Mouse (Mus musculus) splenic B cell, adult 2 months (primary cell): ENCODE measurements around the gene Fam81b.
"Not testable (repeated sequence)": the region's sequence is repeated elsewhere in the genome, so short reads cannot be mapped to it uniquely, and the experiment has no call there.

Experiments
- DNase-seq: peaks from one replicate; pipeline ENCODE4 v3.0.0-alpha.2; 2011; ENCODE audit warnings: low read depth, low spot score
- H3K27me3 ChIP-seq: 2 replicates; pipeline ENCODE4 v1.6.1; 2012; ENCODE audit warnings: mild to moderate bottlenecking, low read length, moderate library complexity, mixed read lengths; ENCODE audit not compliant: control insufficient read depth, poor library complexity, insufficient read depth, severe bottlenecking
- H3K36me3 ChIP-seq: 2 replicates; pipeline ENCODE4 v1.6.1; 2012; ENCODE audit warnings: mild to moderate bottlenecking, low read length, moderate library complexity, mixed read lengths; ENCODE audit not compliant: control insufficient read depth, poor library complexity, insufficient read depth, severe bottlenecking

Fam81b gene

DNA sequence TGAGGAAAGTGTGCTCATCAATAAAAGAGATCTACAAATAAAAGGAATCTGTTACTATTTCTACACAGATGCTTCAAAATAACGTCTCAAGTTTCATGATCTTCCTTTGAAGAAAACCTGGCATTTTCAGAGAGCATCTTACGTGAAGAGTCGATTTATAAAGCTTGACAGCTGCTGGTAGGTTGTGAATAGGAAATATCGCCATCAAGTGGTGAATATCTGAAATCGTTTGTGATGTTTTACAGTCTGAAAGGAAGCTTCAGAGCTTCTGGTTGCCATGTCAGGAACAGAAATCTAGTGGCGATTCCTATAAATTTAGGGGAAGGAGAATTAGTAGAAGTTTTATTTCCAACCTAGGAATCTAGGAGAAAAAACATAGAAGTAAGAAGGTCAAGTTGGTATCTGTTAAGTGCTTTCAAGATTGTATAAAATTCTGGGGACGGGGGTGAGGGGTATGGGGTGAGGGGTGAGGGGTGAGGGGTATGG is at the start of gene Fam81b:
TSS of gene Fam81b (minus strand) at position 436 of the 486 bp plus-strand sequence.
- DNase-seq = peak; percentile 22
- Histone ChIP-seq H3K27me3 (no peaks in the 10 kb centered on the region), H3K36me3 (no peaks in the 10 kb centered on the region; the same call in 1 of the 2 replicates)

DNA sequence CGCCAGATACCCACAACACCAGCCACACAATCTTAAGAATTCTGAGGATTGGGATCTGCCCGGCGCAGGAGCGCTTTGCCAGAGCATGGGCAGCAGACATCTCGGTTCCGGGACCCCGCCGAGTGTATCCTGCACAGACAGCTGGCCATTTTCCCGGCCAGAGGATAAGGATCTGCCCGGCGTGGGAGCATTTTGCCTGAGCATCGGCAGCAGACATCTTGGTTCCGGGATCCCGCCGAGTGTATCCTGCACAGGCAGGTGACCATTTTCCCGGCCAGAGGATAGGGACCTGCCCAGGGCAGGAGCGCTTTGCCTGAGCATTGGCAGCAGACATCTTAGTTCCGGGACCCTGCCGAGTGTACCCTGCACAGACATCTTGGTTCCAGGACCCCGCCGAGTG is 41.1 kb upstream of the Fam81b start:
- H3K36me3 ChIP-seq, H3K27me3 ChIP-seq, DNase-seq: not testable (repeated sequence)

DNA sequence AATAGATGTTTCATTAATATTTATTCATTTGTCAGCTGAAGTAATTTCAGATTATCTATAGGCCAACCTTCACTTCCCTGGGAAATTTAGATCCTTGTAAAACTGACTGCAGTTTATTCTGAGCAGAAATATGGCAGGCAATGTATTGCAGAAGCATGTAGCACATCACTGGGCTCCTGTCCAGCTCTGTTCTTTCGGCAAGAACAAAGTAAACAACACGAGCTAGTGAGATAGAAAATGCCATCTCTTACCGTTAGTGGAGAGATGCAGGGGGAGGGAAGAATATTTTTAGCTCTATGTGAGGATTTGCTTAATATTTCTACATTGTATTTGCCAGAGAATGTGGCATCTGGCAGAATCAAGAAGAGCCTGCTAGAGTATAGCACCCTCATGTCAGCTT is 13.8 kb upstream of the Fam81b start:
- Histone ChIP-seq H3K36me3 (no peaks in the 10 kb centered on the region), H3K27me3 (no peaks in the 10 kb centered on the region)
- no peak for DNase-seq

DNA sequence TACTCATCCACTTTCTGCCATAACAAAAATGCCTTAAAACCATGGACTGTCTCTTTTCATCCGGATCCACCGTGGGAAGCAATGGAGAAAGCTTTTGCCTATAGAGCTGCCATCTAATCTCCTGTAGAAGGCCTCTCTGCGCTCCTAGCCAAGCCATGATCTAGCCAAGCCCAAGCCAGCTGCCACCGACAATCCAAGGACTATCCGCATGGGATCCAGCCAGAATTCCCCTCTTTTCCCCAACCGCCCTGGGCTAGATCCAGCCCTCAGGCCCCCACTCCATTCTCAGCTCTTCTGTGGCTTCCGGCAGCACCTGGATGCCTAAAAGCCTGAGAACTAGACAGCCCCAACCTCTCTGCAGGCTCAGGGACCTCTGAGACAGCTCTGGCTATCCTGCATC is 6.7 kb upstream of the Fam81b start:
- no peaks in the 10 kb centered on the region for H3K27me3 ChIP-seq
- DNase-seq = no peak
- no peaks in the 10 kb centered on the region for H3K36me3 ChIP-seq

DNA sequence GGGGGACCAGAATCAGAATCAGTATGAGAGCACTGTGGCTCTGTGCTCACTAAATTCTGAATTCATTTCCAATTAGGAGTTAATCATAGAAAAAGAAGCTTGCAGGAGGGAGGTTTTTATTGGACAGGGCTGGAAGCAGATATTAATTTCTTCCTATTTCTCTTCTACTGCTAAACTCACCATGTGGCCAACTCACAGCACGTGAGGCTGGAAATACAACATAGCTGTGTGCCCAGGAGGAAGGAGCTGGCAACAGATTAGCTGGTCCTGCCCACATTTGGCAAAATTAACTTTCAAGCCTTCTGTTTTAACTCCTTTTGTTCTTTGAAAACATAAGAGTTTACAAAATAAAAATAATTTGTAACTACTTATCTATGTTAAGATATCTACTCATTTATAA is 3.9 kb upstream of the Fam81b start:
- H3K27me3 ChIP-seq = no peaks in the 10 kb centered on the region
- no peak for DNase-seq
- H3K36me3 ChIP-seq = no peaks in the 10 kb centered on the region; the same call in 1 of the 2 replicates

DNA sequence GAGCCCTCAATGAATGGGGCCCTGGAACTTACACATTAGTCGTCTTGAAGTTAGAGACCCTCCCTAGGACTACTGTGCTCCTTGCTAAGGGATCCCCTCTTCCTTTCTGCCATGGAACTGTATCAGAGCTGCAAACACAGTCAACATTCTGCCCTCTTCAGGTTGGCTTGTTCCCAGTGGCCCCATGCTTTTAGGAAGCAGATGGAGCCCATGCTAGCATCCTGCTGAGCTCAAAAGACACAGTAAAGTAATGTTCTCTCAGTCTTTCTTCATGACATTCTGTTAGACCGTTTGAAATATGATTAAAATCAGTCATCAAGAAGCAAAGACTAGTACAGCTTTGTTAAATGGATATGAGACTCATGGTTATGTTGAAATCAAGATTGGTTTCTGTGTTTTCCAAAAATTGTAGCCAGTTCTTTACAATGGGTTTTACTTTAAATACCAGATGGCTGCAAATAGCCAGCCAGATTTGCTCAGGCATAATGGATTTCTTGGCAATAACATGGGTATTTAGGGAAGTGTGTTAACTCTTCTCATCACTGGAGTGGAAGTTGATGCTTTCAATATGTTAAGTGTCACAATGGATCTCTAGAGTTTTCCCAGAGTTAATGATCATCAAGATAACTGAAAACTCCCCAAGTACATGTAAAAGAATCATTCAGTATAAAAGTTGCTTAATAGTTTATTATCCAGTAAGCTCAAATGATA is 938 bp upstream of the Fam81b start:
- DNase-seq = no peak
- Histone ChIP-seq H3K36me3 (no peaks in the 10 kb centered on the region; the same call in 1 of the 2 replicates), H3K27me3 (no peaks in the 10 kb centered on the region)

DNA sequence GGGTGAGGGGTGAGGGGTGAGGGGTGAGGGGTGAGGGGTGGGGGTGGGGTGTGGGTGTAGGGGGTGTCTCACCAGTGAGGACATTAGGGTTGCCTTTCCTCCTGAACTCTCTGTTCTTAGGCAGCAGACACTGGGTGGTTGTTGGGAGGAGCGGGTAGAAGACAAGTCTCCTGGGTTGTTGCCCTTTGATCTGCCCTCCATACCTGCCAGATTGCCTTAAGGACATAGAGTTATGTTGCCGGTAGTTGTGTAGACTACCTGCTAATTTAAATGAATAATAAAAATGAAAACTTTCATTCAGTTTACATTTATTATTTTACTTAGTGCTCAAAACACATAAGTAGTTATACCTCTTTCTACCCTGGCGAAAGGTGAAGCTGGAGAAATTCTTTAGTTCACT is 369 bp upstream of the Fam81b start:
- no peaks in the 10 kb centered on the region for H3K27me3 ChIP-seq
- H3K36me3 ChIP-seq = no peaks in the 10 kb centered on the region; the same call in 1 of the 2 replicates
- DNase-seq = no peak

DNA sequence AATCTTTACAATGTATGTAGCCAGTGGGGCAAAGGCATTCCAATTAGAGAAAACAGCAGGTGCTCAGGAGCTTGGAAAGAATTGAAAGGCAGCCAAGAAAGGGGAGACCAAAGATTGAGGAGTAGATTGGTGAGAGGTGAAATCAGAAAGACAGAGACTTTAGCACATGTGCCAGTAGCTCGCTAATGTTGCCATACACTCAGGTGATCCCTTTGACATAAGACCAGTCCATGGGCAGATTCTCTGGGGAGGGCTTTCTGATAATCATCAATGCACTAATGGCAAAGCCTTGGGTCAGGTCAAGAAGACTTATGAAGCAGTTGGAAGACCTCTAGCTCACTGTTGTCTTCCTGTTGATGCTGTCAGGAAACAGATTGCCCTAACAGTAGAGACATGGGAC is 671 bp downstream of the Fam81b start:
- no peaks in the 10 kb centered on the region; the same call in 1 of the 2 replicates for H3K36me3 ChIP-seq
- no peaks in the 10 kb centered on the region for H3K27me3 ChIP-seq
- no peak for DNase-seq

DNA sequence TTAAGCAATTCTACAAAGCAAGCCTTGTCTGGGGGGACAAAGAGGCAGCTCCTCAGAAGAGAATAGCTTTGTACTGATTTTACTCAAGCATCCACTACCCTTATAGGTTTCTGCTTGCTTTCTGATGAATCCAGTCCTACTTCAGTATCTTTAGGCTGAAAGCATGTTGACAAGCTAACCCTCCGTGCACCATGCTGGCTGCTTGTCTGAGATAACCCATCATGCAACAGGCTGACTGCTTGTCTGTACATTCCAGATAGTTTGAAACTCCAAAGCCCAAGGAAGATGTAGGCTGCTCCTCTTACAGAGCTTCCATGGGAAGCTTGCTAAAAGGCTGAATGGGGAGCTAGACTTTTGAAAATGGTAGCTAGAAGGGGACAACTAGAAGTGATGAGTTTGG is 1.7 kb downstream of the Fam81b start:
- no peak for DNase-seq
- H3K27me3 ChIP-seq = no peaks in the 10 kb centered on the region

DNA sequence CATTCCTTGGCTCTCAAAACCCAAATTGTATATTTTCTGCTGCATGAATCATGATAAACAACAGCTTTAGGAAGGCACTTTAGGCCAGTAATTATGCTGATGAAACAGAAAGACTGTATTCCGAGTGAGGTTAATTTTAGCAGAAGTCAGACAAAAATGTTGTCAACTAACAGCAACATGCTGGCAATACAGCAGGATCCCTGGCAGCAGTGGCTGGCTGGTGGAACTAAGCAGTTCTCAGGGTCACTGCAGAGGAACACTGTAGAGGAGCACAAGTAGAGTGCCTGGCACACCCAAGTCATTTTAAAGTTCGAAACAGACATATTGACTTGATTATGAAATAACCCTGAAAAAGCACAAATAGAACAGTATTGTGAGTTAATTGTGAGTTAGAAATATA is 2.8 kb downstream of the Fam81b start:
- Histone ChIP-seq H3K27me3 (no peaks in the 10 kb centered on the region), H3K36me3 (no peaks in the 10 kb centered on the region; the same call in 1 of the 2 replicates)
- DNase-seq = no peak

More for the DNA sequence above, 1.7 kb downstream of the Fam81b start:
- no peaks in the 10 kb centered on the region; the same call in 1 of the 2 replicates for H3K36me3 ChIP-seq

DNA sequence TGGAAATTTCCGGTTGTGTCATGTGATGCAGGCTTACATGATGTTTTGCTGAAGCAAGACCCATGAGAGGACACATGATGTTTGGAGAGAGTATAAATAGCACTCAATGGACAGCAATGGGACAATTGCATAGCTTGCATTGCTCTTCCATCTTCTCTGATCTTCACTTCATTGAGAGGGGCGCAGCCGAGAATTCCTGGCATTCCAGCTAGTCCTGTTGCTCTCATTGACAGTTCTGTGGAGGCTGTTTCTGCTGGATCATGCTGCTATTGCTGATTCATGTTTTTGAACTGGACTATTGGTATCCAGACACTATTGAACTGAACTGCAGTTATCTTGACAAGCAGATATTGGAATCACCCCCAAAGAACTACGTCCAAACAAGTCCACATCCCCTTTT is 12.8 kb downstream of the Fam81b start:
- Histone ChIP-seq H3K27me3 (no peaks in the 10 kb centered on the region), H3K36me3 (no peaks in the 10 kb centered on the region)
- DNase-seq = no peak

DNA sequence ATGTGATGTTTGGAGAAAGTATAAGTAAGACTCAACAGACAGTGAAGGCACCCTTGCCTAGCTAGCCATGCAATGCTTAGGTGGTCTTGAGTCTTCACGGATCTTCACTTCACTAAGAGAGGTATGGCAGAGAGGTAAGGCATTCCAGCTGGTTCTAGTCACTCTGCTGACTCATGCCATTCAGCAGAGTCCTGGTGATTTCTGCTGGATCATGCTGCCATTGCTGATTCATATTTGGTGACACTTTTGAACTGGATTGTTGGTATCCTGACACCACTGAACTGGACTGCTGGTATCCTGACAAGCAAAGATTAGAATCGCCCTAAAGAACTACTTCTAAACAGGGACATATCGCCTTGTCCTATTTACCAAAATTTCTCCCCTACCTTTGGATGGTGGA is 20.3 kb downstream of the Fam81b start:
- Histone ChIP-seq H3K27me3 (no peaks in the 10 kb centered on the region), H3K36me3 (no peaks in the 10 kb centered on the region)
- DNase-seq = no peak

DNA sequence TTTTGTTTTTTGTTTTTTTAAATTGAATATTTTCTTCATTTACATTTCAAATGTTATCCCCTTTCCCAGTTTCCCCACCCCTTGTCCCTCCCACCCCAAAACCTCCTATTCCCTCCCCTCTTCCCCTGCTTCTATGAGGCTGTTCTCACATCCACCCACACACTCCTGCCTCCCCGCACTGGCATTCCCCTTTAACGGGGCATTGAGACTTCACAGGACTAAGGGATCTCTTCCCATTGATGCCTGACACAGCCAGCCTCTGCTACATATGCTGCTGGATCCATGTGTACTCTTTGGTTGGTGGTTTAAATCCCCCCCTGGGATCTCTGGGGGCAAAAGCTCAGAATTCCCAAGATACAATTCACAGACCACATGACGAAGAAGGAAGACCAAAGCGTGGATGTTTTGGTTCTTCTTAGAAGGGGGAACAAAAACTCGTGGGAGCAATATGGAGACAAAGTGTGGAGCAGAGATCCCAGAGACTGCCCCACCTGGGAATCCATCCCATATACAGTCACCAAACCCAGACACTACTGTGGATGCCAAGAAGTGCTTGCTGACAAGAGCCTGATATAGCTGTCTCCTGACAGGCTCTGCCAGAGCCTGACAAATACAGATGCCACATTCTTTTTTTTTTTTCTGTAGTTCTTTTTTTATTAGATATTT is 40.4 kb downstream of the Fam81b start:
- no peak for DNase-seq
- H3K27me3 ChIP-seq = no peaks in the 10 kb centered on the region
- no peaks in the 10 kb centered on the region for H3K36me3 ChIP-seq

DNA sequence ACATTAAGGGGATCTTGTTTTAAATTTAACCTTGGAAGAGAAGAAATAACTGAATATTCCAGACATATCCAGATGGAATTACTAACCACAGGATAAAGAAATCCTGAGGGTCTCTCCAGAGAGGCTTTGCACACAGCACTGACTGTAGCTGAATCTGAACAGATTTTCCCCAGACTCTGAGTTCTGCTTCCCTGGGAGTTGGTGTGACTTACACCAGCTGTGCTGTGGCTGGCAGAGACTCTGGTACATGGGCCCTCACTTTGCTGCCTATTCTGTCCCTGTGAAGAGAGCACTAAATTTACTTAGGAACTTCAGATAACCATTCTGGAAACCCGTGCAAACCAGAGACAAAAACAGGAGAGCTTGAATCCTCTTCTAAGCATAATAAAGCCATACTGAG is 46.1 kb downstream of the Fam81b start:
- H3K27me3 ChIP-seq = no peaks in the 10 kb centered on the region
- no peaks in the 10 kb centered on the region for H3K36me3 ChIP-seq
- no peak for DNase-seq

DNA sequence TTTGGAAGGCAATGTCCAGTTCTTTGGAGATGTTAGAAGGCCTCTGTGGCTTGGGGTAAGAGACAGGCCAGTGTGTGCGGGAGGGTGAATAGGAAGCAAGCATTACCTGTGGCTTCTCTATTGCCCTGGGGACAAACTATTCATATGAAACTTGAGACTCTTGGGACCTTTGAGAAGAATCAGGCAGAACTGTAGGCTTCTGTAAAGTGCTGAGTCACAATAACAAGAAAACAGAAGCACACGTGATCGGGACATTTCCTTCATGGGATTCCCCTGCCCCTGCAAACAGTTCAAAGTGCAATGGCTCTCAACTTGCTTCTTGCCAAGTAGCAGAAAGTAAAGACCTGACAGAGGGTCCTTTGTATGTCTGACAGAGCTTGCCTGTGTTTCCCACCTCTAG is 48.5 kb downstream of the Fam81b start:
- no peaks in the 10 kb centered on the region for H3K36me3 ChIP-seq
- peak; percentile 34 for DNase-seq
- no peaks in the 10 kb centered on the region for H3K27me3 ChIP-seq
